Mouse (Mus musculus): ENCODE data around the gene Ak9. TPM values are rescaled to one million over a fixed set of nuclear protein-coding genes. Genes with fewer than 3 reads are reported as not detected.

Gene Ak9
- polyA plus RNA-seq, 1 experiment, result not detected

DNA sequence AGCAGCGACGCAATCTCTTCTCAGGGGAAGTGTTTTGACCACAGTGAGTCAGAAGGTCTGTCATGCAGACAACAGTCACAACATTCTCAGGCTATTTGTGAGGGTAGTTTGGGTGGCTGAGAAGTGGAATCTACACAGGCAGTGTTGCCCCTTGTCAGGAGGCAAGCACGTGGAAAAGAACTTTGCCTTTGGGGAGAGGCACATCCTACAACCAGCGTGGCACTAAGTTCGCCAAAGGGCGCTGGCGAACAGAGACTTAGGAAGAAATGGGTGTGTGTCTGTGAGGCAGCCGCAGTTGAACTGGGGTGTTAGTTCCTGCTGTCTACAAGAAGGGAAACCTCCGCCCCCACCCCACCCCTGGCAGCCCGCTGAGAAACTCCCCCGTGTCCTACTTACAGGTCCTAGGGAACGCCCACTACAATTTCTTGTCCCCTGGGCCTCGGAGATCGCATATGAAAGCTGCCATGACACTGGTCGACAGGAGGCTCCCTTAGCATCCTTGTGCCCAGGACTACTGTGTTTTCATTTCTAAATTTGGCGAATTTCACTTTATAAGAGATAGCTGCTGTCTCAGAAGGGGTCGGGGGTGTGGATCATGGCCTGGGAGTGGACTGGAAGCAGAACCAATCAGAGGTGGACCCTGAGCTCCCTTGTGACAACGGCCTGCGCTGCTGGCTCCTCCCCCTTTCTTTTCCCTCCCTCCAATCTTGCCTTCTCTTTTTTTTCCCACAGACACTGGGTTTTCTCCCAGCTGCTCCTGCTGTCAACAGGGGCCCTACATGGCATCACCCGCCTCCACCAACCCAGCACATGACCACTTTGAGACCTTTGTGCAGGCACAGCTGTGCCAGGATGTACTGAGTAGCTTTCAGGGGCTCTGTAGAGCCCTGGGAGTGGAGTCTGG, 173.8 kb downstream of the Ak9 start:
- H3K27me3 ChIP-seq (ENCODE audit: control insufficient read depth, insufficient read depth, insufficient read length), result no peaks in the 10 kb centered on the region
- no peak overlapping the region for H3ac ChIP-seq (ENCODE audit: control insufficient read depth, insufficient read length, low read depth)
- no peaks in the 10 kb centered on the region for H3K79me3 ChIP-seq (ENCODE audit: low read depth)
- no peak for TF ChIP-seq MYOD1 (IDR thresholded peaks at IDR 0.05; ENCODE audit: control insufficient read depth, insufficient read length, low read depth)
- TF ChIP-seq MAX (IDR thresholded peaks at IDR 0.05), result peak; percentile 84
- no peak for TF ChIP-seq MYOG (IDR thresholded peaks at IDR 0.05; ENCODE audit: control insufficient read depth, extremely low read depth, insufficient read length)
- TF ChIP-seq USF1 (IDR thresholded peaks at IDR 0.05; ENCODE audit: low read depth), result peak; percentile 22
- peak; percentile 14 for TF ChIP-seq CEBPB (IDR thresholded peaks at IDR 0.05; ENCODE audit: low read depth)
- TF ChIP-seq CTCF (IDR thresholded peaks at IDR 0.05; ENCODE audit: control insufficient read depth, insufficient read depth, insufficient read length), result no peak
- peak; percentile 14 for TF ChIP-seq FOSL1 (IDR thresholded peaks at IDR 0.05; ENCODE audit: insufficient read depth, low read length, poor library complexity, severe bottlenecking)
- H3K4me3 ChIP-seq (ENCODE audit: insufficient read depth, poor library complexity, severe bottlenecking), result peak overlapping the region; percentile 41
- H3K79me2 ChIP-seq (ENCODE audit: control insufficient read depth, insufficient read depth), result no peaks in the 10 kb centered on the region
- no peaks in the 10 kb centered on the region for H3K36me3 ChIP-seq (ENCODE audit: control insufficient read depth, insufficient read depth)

GRCm38 (mm10) chr10:41479961-41480360, 176.2 kb downstream of the Ak9 start:
- Histone ChIP-seq H3K79me3 (ENCODE audit: low read depth) (no peaks in the 10 kb centered on the region), H3K36me3 (ENCODE audit: control insufficient read depth, insufficient read depth) (peaks cover 2% of the 10 kb centered on the region)

DNA sequence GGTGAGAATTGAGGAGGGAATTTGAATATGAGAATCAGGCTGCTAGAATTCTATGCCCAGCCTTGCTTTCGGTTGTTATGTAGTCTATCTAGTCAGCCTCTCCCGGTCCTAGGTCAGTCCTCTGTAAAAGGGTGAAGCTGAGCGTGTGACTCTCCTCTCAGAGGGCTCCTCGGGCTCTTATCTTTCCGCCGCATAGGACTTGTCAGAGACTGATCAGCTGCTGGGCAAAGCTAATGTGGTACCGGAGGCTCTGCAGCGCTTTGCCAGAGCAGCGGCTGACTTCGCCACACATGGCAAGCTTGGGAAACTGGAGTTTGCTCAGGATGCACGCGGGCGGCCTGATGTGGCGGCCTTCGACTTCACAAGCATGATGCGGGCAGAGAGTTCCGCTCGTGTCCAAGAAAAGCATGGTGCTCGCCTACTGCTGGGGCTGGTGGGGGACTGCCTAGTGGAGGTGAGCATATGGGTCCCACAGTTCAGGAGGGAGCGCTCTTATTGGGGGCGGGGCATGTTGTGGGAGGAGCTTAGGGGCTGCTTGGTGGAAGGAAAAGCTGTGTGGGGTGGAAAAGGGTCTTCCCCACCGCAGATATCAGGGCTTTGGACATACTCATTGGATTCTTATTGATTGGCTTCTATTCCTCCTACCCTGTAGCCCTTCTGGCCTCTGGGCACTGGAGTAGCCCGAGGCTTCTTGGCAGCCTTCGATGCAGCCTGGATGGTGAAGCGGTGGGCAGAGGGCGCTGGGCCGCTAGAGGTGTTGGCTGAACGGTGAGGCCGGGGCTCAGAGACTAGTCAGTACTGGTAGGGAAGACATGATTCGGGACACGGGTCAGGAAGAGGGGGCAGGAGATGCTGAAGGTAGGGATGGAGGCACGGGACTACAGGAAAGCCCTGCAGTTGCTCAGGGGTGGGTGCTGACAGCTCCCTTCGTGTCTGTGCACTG, 177.4 kb downstream of the Ak9 start:
- TF ChIP-seq MYOG (IDR thresholded peaks at IDR 0.05; ENCODE audit: control insufficient read depth, extremely low read depth, insufficient read length), result no peak
- TF ChIP-seq CEBPB (IDR thresholded peaks at IDR 0.05; ENCODE audit: low read depth), result no peak
- no peak for TF ChIP-seq MAX (IDR thresholded peaks at IDR 0.05)
- TF ChIP-seq USF1 (IDR thresholded peaks at IDR 0.05; ENCODE audit: low read depth), result no peak
- TF ChIP-seq MYOD1 (IDR thresholded peaks at IDR 0.05; ENCODE audit: control insufficient read depth, insufficient read length, low read depth), result no peak
- TF ChIP-seq FOSL1 (IDR thresholded peaks at IDR 0.05; ENCODE audit: insufficient read depth, low read length, poor library complexity, severe bottlenecking), result no peak
- TF ChIP-seq CTCF (IDR thresholded peaks at IDR 0.05; ENCODE audit: control insufficient read depth, insufficient read depth, insufficient read length), result no peak
- H3ac ChIP-seq (ENCODE audit: control insufficient read depth, insufficient read length, low read depth), result no peak overlapping the region
- no peaks in the 10 kb centered on the region for H3K79me2 ChIP-seq (ENCODE audit: control insufficient read depth, insufficient read depth)
- H3K36me3 ChIP-seq (ENCODE audit: control insufficient read depth, insufficient read depth), result peaks cover 13% of the 10 kb centered on the region
- no peak overlapping the region for H3K4me3 ChIP-seq (ENCODE audit: insufficient read depth, poor library complexity, severe bottlenecking)
- no peaks in the 10 kb centered on the region for H3K27me3 ChIP-seq (ENCODE audit: control insufficient read depth, insufficient read depth, insufficient read length)
- H3K79me3 ChIP-seq (ENCODE audit: low read depth), result no peaks in the 10 kb centered on the region

More at GRCm38 (mm10) chr10:41479961-41480360, 176.2 kb downstream of the Ak9 start:
- Histone ChIP-seq H3K27me3 (ENCODE audit: control insufficient read depth, insufficient read depth, insufficient read length) (no peaks in the 10 kb centered on the region), H3K4me3 (ENCODE audit: insufficient read depth, poor library complexity, severe bottlenecking) (no peak overlapping the region), H3ac (ENCODE audit: control insufficient read depth, insufficient read length, low read depth) (no peak overlapping the region), H3K79me2 (ENCODE audit: control insufficient read depth, insufficient read depth) (no peaks in the 10 kb centered on the region)
- TF ChIP-seq CEBPB (IDR thresholded peaks at IDR 0.05; ENCODE audit: low read depth) (no peak), CTCF (IDR thresholded peaks at IDR 0.05; ENCODE audit: control insufficient read depth, insufficient read depth, insufficient read length) (no peak), MYOG (IDR thresholded peaks at IDR 0.05; ENCODE audit: control insufficient read depth, extremely low read depth, insufficient read length) (no peak), MAX (IDR thresholded peaks at IDR 0.05) (no peak), FOSL1 (IDR thresholded peaks at IDR 0.05; ENCODE audit: insufficient read depth, low read length, poor library complexity, severe bottlenecking) (no peak), MYOD1 (IDR thresholded peaks at IDR 0.05; ENCODE audit: control insufficient read depth, insufficient read length, low read depth) (no peak), USF1 (IDR thresholded peaks at IDR 0.05; ENCODE audit: low read depth) (no peak)

GRCm38 (mm10) chr10:41482446-41482845, 178.7 kb downstream of the Ak9 start:
- TF ChIP-seq CEBPB (IDR thresholded peaks at IDR 0.05; ENCODE audit: low read depth) (no peak), USF1 (IDR thresholded peaks at IDR 0.05; ENCODE audit: low read depth) (no peak), MYOD1 (IDR thresholded peaks at IDR 0.05; ENCODE audit: control insufficient read depth, insufficient read length, low read depth) (no peak), MYOG (IDR thresholded peaks at IDR 0.05; ENCODE audit: control insufficient read depth, extremely low read depth, insufficient read length) (no peak), MAX (IDR thresholded peaks at IDR 0.05) (no peak), CTCF (IDR thresholded peaks at IDR 0.05; ENCODE audit: control insufficient read depth, insufficient read depth, insufficient read length) (no peak), FOSL1 (IDR thresholded peaks at IDR 0.05; ENCODE audit: insufficient read depth, low read length, poor library complexity, severe bottlenecking) (no peak)
- Histone ChIP-seq H3ac (ENCODE audit: control insufficient read depth, insufficient read length, low read depth) (no peak overlapping the region), H3K4me3 (ENCODE audit: insufficient read depth, poor library complexity, severe bottlenecking) (no peak overlapping the region), H3K79me2 (ENCODE audit: control insufficient read depth, insufficient read depth) (no peaks in the 10 kb centered on the region), H3K79me3 (ENCODE audit: low read depth) (no peaks in the 10 kb centered on the region), H3K27me3 (ENCODE audit: control insufficient read depth, insufficient read depth, insufficient read length) (no peaks in the 10 kb centered on the region), H3K36me3 (ENCODE audit: control insufficient read depth, insufficient read depth) (peaks cover 13% of the 10 kb centered on the region)

Other genes with a start within 250 kb of the Ak9 start
- gene Gpr6, start 231.7 kb upstream of the Ak9 start, polyA plus RNA-seq (2012; fragmentation: generic; extraction: Trizol), result not detected
- gene Fig4, start 720 bp upstream of the Ak9 start, polyA plus RNA-seq (2012; fragmentation: generic; extraction: Trizol), result 7.8 TPM
- 5.7 TPM for gene Zbtb24, start 146.4 kb downstream of the Ak9 start, polyA plus RNA-seq (2012; fragmentation: generic; extraction: Trizol)
- gene Mical1, start 172.3 kb downstream of the Ak9 start, polyA plus RNA-seq (2012; fragmentation: generic; extraction: Trizol), result 27.7 TPM
- gene Smpd2, start 186.4 kb downstream of the Ak9 start, polyA plus RNA-seq (2012; fragmentation: generic; extraction: Trizol), result 20.7 TPM
- 0.08 TPM for gene Ppil6, start 186.5 kb downstream of the Ak9 start, polyA plus RNA-seq (2012; fragmentation: generic; extraction: Trizol)
- 53.2 TPM for gene Cd164, start 215.4 kb downstream of the Ak9 start, polyA plus RNA-seq (2012; fragmentation: generic; extraction: Trizol)

Data from C2C12 (cell line).